Comparison of ENCODE assay signal across 8 mouse cellular contexts in the genomic region with DNA sequence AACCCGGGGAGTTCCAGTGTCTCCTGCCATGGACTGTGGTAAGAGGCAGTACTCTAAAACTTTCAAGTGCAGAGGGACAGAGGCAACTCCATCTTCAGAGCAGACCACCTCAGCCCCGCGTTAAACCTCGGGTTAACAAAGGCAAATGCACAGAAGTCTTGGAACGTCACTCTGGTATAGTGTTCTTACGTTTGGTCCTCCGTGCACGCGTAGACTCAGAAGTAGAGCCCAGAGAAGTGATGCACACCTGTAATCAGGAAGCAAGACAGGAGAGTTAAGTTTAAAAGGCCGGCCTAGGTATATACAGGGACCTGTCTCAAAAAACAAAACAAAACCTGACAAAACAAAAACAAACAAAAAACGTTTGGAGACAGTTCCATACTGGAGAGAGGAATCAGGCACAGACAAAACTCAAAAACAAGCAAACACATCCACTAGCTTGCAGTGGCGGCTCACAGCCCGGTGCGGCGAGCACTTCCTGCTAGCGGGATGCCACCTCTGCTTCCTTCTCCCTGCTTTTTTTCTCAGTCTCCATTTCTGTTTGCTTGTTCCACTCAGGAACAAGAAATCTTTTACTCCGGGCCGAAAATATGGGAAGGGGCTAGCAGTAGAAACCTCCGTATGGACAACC. TPM values are rescaled to one million over a fixed set of nuclear protein-coding genes. Genes with fewer than 3 reads are reported as not detected.
DNase-seq lines count a peak whose midpoint lies in the region; ATAC-seq and TF ChIP-seq lines count a peak whose summit lies in the region.

No protein-coding gene starts in this region.

- in situ Hi-C loops in Patski (cut with MboI; ENCODE audit: low pct_unique_long_range_greater_than_20kb), result loop anchor here (25.0 kb wide), 1 partner anchor 422 kb away; no protein-coding TSS in a partner anchor

- H3K4me3 ChIP-seq in cerebellum, adult 2 months (replicated peaks; ENCODE audit: insufficient read depth, low read depth, low read length), result peak overlapping the region; percentile 95
- peak overlapping the region; percentile 66 for H3K4me3 ChIP-seq in erythroblast, embryonic 14.5 days (replicated peaks)
- peak overlapping the region; percentile 63 for H3K4me3 ChIP-seq in hindbrain, embryonic 13.5 days
- peak overlapping the region; percentile 73 for H3K4me3 ChIP-seq in liver, embryonic 15.5 days (replicated peaks)
- H3K4me3 ChIP-seq in neural tube, embryonic 15.5 days (replicated peaks), result peak overlapping the region; percentile 71

- 13% methylated on average over 19 of the region's 19 CpGs for WGBS in cerebellum, adult 2 months
- 6% methylated on average over 19 of the region's 19 CpGs for WGBS in hindbrain, embryonic 13.5 days
- WGBS in liver, embryonic 15.5 days (ENCODE audit: insufficient replicate concordance), result 10% methylated on average over 19 of the region's 19 CpGs
- WGBS in neural tube, embryonic 15.5 days, result 15% methylated on average over 19 of the region's 19 CpGs

- CTCF ChIA-PET in Patski (lab: Charles Lee), result interaction anchor here (0.9 to 1.3 kb wide), 2 partner anchors 9 to 15 kb away, joined by 3 read pairs; no protein-coding TSS in a partner anchor

- peak overlapping the region; percentile 67 for H3K4me2 ChIP-seq in hindbrain, embryonic 13.5 days
- H3K4me2 ChIP-seq in liver, embryonic 15.5 days, result peak overlapping the region; percentile 81
- H3K4me2 ChIP-seq in neural tube, embryonic 15.5 days, result peak overlapping the region; percentile 63

- H3K9me3 ChIP-seq in erythroblast, embryonic 14.5 days (ENCODE audit: control insufficient read depth, low read length), result peaks cover 32% of the 10 kb centered on the region
- peaks cover 25% of the 10 kb centered on the region for H3K9me3 ChIP-seq in hindbrain, embryonic 13.5 days
- H3K9me3 ChIP-seq in liver, embryonic 15.5 days (replicated peaks), result no peaks in the 10 kb centered on the region
- peaks cover 5% of the 10 kb centered on the region; the same call in 1 of the 2 replicates for H3K9me3 ChIP-seq in neural tube, embryonic 15.5 days (replicated peaks)

- no peaks in the 10 kb centered on the region for H3K27me3 ChIP-seq in cerebellum, adult 2 months (ENCODE audit: control insufficient read depth, insufficient read depth, low read length)
- no peaks in the 10 kb centered on the region for H3K27me3 ChIP-seq in Patski
- no peaks in the 10 kb centered on the region; the same call in 1 of the 2 replicates for H3K27me3 ChIP-seq in erythroblast, embryonic 14.5 days (ENCODE audit: control insufficient read depth)
- no peaks in the 10 kb centered on the region for H3K27me3 ChIP-seq in hindbrain, embryonic 13.5 days
- H3K27me3 ChIP-seq in liver, embryonic 15.5 days, result no peaks in the 10 kb centered on the region
- H3K27me3 ChIP-seq in neural tube, embryonic 15.5 days (replicated peaks), result no peaks in the 10 kb centered on the region

- DNase-seq in cerebellum, adult 2 months, result peak; percentile 40 to 53
- no peak for DNase-seq in cerebellum, postnatal 4 days (ENCODE audit: low spot score in 2 of 2)
- no peak for DNase-seq in Patski (ENCODE audit: low read depth, low spot score)
- DNase-seq in layer of hippocampus, postnatal 14 days (ENCODE audit: low spot score in 2 of 2), result no peak

- H3K4me1 ChIP-seq in cerebellum, adult 2 months (ENCODE audit: control insufficient read depth, insufficient read depth, low read length), result peaks cover 2% of the 10 kb centered on the region; the same call in 1 of the 2 replicates
- peaks cover 38% of the 10 kb centered on the region for H3K4me1 ChIP-seq in erythroblast, embryonic 14.5 days (ENCODE audit: control insufficient read depth)
- peaks cover 29% of the 10 kb centered on the region for H3K4me1 ChIP-seq in hindbrain, embryonic 13.5 days (replicated peaks)
- peaks cover 38% of the 10 kb centered on the region for H3K4me1 ChIP-seq in liver, embryonic 15.5 days (replicated peaks)
- H3K4me1 ChIP-seq in neural tube, embryonic 15.5 days, result peaks cover 28% of the 10 kb centered on the region

- no peak overlapping the region for H3K27ac ChIP-seq in cerebellum, adult 2 months (ENCODE audit: insufficient read depth, low read length)
- H3K27ac ChIP-seq in hindbrain, embryonic 13.5 days, result peak overlapping the region; percentile 75
- H3K27ac ChIP-seq in liver, embryonic 15.5 days (replicated peaks), result peak overlapping the region; percentile 53
- peak overlapping the region; percentile 94 for H3K27ac ChIP-seq in neural tube, embryonic 15.5 days (replicated peaks)

- TF ChIP-seq CTCF in cerebellum, adult 2 months (IDR thresholded peaks at IDR 0.05; ENCODE audit: borderline replicate concordance, insufficient read depth, low read depth, low read length), result no peak
- no peak for TF ChIP-seq CTCF in Patski (IDR thresholded peaks at IDR 0.05)

- peaks cover 5% of the 10 kb centered on the region for H3K36me3 ChIP-seq in erythroblast, embryonic 14.5 days (ENCODE audit: control insufficient read depth)
- peaks cover 26% of the 10 kb centered on the region for H3K36me3 ChIP-seq in hindbrain, embryonic 13.5 days
- H3K36me3 ChIP-seq in liver, embryonic 15.5 days (replicated peaks), result peaks cover 29% of the 10 kb centered on the region; the same call in 1 of the 2 replicates
- H3K36me3 ChIP-seq in neural tube, embryonic 15.5 days, result no peaks in the 10 kb centered on the region; the same call in 1 of the 2 replicates

- POLR2A ChIA-PET in Patski (lab: Charles Lee), result interaction anchor here (0.6 kb wide), 1 partner anchor 32 kb away, joined by 3 read pairs; no protein-coding TSS in a partner anchor

- ATAC-seq in Patski, result peak; percentile 67
- ATAC-seq in hindbrain, embryonic 13.5 days (ENCODE audit: low FRiP score), result no peak
- ATAC-seq in liver, embryonic 15.5 days (ENCODE audit: insufficient read depth), result no peak
- ATAC-seq in neural tube, embryonic 15.5 days (ENCODE audit: low FRiP score), result peak; percentile 24; the same call in 1 of the 2 replicates

- TF ChIP-seq POLR2A in cerebellum, adult 2 months (IDR thresholded peaks at IDR 0.05; ENCODE audit: borderline replicate concordance, insufficient read depth, low read length), result no peak

- H3K9ac ChIP-seq in hindbrain, embryonic 13.5 days, result peak overlapping the region; percentile 78
- peak overlapping the region; percentile 48 for H3K9ac ChIP-seq in liver, embryonic 15.5 days
- no peak overlapping the region for H3K9ac ChIP-seq in neural tube, embryonic 15.5 days (replicated peaks)

RNA-seq across cellular contexts. Expression of a gene that starts 5.5 kb away (rescaled TPM):
- 30.5 and 31.5 TPM in 2 replicates for polyA plus RNA-seq in cerebellum, adult 2 months (2012; rRNA removed)
- 14.6 TPM for polyA plus RNA-seq in Patski (2021)
- 0.81 and 1.2 TPM in 2 replicates for polyA plus RNA-seq in erythroblast, embryonic 14.5 days (2012)
- 68.9 and 69.4 TPM in 2 replicates for polyA plus RNA-seq in hindbrain, embryonic 13.5 days (2015; fragmentation: Nextera tagmentation; extraction: Ambion mirVana)
- 22.2 and 25.0 TPM in 2 replicates for polyA plus RNA-seq in liver, embryonic 15.5 days (2015; fragmentation: Nextera tagmentation; extraction: Ambion mirVana)
- 63.9 and 65.2 TPM in 2 replicates for polyA plus RNA-seq in neural tube, embryonic 15.5 days (2015; fragmentation: Nextera tagmentation; extraction: Ambion mirVana)
- total RNA-seq in layer of hippocampus, postnatal 14 days (2021), result 10 to 100 TPM; 19.7 to 19.9 TPM

RNA-seq across cellular contexts. Expression of a gene that starts 5.6 kb away (rescaled TPM):
- 31.8 and 32.1 TPM in 2 replicates for polyA plus RNA-seq in cerebellum, adult 2 months (2012; rRNA removed)
- polyA plus RNA-seq in Patski (2021), result 77.3 TPM
- polyA plus RNA-seq in erythroblast, embryonic 14.5 days (2012), result 2.2 and 2.8 TPM in 2 replicates
- 59.8 and 61.5 TPM in 2 replicates for polyA plus RNA-seq in hindbrain, embryonic 13.5 days (2015; fragmentation: Nextera tagmentation; extraction: Ambion mirVana)
- 52.0 and 53.2 TPM in 2 replicates for polyA plus RNA-seq in liver, embryonic 15.5 days (2015; fragmentation: Nextera tagmentation; extraction: Ambion mirVana)
- 48.6 and 61.0 TPM in 2 replicates for polyA plus RNA-seq in neural tube, embryonic 15.5 days (2015; fragmentation: Nextera tagmentation; extraction: Ambion mirVana)
- 10 to 100 TPM; 25.0 to 28.5 TPM for total RNA-seq in layer of hippocampus, postnatal 14 days (2021)

RNA-seq across cellular contexts. Expression of a gene that starts 25.6 kb away (rescaled TPM):
- 4.7 and 5.4 TPM in 2 replicates for polyA plus RNA-seq in cerebellum, adult 2 months (2012; rRNA removed)
- 1.5 TPM for polyA plus RNA-seq in Patski (2021)
- polyA plus RNA-seq in erythroblast, embryonic 14.5 days (2012), result 1.4 and 1.5 TPM in 2 replicates
- 7.4 and 8.2 TPM in 2 replicates for polyA plus RNA-seq in hindbrain, embryonic 13.5 days (2015; fragmentation: Nextera tagmentation; extraction: Ambion mirVana)
- 17.8 and 18.2 TPM in 2 replicates for polyA plus RNA-seq in liver, embryonic 15.5 days (2015; fragmentation: Nextera tagmentation; extraction: Ambion mirVana)
- 6.0 and 18.1 TPM in 2 replicates for polyA plus RNA-seq in neural tube, embryonic 15.5 days (2015; fragmentation: Nextera tagmentation; extraction: Ambion mirVana)
- 1 to 10 TPM; 3.4 to 5.2 TPM for total RNA-seq in layer of hippocampus, postnatal 14 days (2021)

Comparison
In these comparisons a context has a peak if more than half of its experiments do, and no peak if none do; other contexts are left out.
1. DNase-seq: peak in cerebellum, adult 2 months (2 of 2); none in cerebellum, postnatal 4 days (0 of 2), Patski (single experiment) and layer of hippocampus, postnatal 14 days (0 of 2).
2. ATAC-seq: peak in Patski (single experiment) and neural tube, embryonic 15.5 days (single experiment); none in hindbrain, embryonic 13.5 days (single experiment) and liver, embryonic 15.5 days (single experiment).
3. Peak in every context shown above with its lines, with median percentiles within 50 percentile points of each other: H3K4me3 ChIP-seq and H3K4me2 ChIP-seq.